Mouse (Mus musculus): ENCODE measurements at regions not wholly inside any gene's neighbourhood (a gene's known extent, or its start where the extent isn't known, plus 50 kb on each side); places are given as distances from the start of the nearest gene placed in this dataset.
A peak's percentile ranks its signal among the peaks of the same experiment; 100 is the strongest.

- peak in 1 of 2 experiments; percentile 52 for DNase-seq (ENCODE audit: low spot score in 2 of 2)
Measured at GRCm38 (mm10) chr8:126692263-126692662, 98.5 kb upstream of the Irf2bp2 start.

- no peak for DNase-seq (ENCODE audit: low spot score in 2 of 2)
Measured at GRCm38 (mm10) chr8:126688450-126688849, 94.7 kb upstream of the Irf2bp2 start.

GRCm38 (mm10) chr8:126688014-126688413, 94.2 kb upstream of the Irf2bp2 start:
- no peak for DNase-seq (ENCODE audit: low spot score in 2 of 2)

GRCm38 (mm10) chr8:126686827-126687226, 93.0 kb upstream of the Irf2bp2 start:
- DNase-seq (ENCODE audit: low spot score in 2 of 2) = no peak

- no peak for DNase-seq (ENCODE audit: low spot score in 2 of 2)
Measured at GRCm38 (mm10) chr8:126685365-126685764, 91.6 kb upstream of the Irf2bp2 start.

- no peak for DNase-seq (ENCODE audit: low spot score in 2 of 2)
Measured at GRCm38 (mm10) chr8:126683950-126684349, 90.2 kb upstream of the Irf2bp2 start.

- DNase-seq (ENCODE audit: low spot score in 2 of 2) = no peak
Measured at GRCm38 (mm10) chr8:126683555-126683947, 89.8 kb upstream of the Irf2bp2 start.

- no peak for DNase-seq (ENCODE audit: low spot score in 2 of 2)
Measured at GRCm38 (mm10) chr8:126682817-126683554, 89.2 kb upstream of the Irf2bp2 start.

GRCm38 (mm10) chr8:126681948-126682651, 88.3 kb upstream of the Irf2bp2 start:
- DNase-seq (ENCODE audit: low spot score in 2 of 2) = no peak

- no peak for DNase-seq (ENCODE audit: low spot score in 2 of 2)
Measured at GRCm38 (mm10) chr8:126678004-126678751, 84.4 kb upstream of the Irf2bp2 start.

GRCm38 (mm10) chr8:126675153-126675552, 81.4 kb upstream of the Irf2bp2 start:
- DNase-seq (ENCODE audit: low spot score in 2 of 2) = no peak

GRCm38 (mm10) chr8:126673038-126673740, 79.4 kb upstream of the Irf2bp2 start:
- DNase-seq (ENCODE audit: low spot score in 2 of 2) = no peak

GRCm38 (mm10) chr8:126671594-126671993, 77.8 kb upstream of the Irf2bp2 start:
- DNase-seq (ENCODE audit: low spot score in 2 of 2) = no peak

- no peak for DNase-seq (ENCODE audit: low spot score in 2 of 2)
Measured at GRCm38 (mm10) chr8:126669919-126670318, 76.1 kb upstream of the Irf2bp2 start.

GRCm38 (mm10) chr8:126669154-126669553, 75.4 kb upstream of the Irf2bp2 start:
- DNase-seq (ENCODE audit: low spot score in 2 of 2) = no peak

GRCm38 (mm10) chr8:126668657-126669025, 74.9 kb upstream of the Irf2bp2 start:
- peak in 1 of 2 experiments; percentile 55 for DNase-seq (ENCODE audit: low spot score in 2 of 2)

GRCm38 (mm10) chr8:126667721-126668656, 74.2 kb upstream of the Irf2bp2 start:
- DNase-seq (ENCODE audit: low spot score in 2 of 2) = peak; percentile 42 to 79

- no peak for DNase-seq (ENCODE audit: low spot score in 2 of 2)
Measured at GRCm38 (mm10) chr8:126667086-126667720, 73.4 kb upstream of the Irf2bp2 start.

GRCm38 (mm10) chr8:126666327-126667085, 72.7 kb upstream of the Irf2bp2 start:
- peak; percentile 100 for DNase-seq (ENCODE audit: low spot score in 2 of 2)
